Mouse (Mus musculus) kidney, adult 10 weeks (tissue): ENCODE measurements around the gene Gnl2. TPM values are rescaled to one million over a fixed set of nuclear protein-coding genes. Genes with fewer than 3 reads are reported as not detected.

Experiments used
- polyA plus RNA-seq: library from polyadenylated mRNA; stranded (reverse); fragments of 350-450 nt; fragmentation: Illumina TruSeq; extraction: RNeasy Lipid Tissue Mini Kit (QIAGEN cat#74804); gene quantifications from one replicate; pipeline ENCODE4 v1.2.3, GENCODE M21; 2014; ENCODE audit warnings: low read depth, low replicate concordance

The Gnl2 gene
- polyA plus RNA-seq = 44.1 TPM

DNA sequence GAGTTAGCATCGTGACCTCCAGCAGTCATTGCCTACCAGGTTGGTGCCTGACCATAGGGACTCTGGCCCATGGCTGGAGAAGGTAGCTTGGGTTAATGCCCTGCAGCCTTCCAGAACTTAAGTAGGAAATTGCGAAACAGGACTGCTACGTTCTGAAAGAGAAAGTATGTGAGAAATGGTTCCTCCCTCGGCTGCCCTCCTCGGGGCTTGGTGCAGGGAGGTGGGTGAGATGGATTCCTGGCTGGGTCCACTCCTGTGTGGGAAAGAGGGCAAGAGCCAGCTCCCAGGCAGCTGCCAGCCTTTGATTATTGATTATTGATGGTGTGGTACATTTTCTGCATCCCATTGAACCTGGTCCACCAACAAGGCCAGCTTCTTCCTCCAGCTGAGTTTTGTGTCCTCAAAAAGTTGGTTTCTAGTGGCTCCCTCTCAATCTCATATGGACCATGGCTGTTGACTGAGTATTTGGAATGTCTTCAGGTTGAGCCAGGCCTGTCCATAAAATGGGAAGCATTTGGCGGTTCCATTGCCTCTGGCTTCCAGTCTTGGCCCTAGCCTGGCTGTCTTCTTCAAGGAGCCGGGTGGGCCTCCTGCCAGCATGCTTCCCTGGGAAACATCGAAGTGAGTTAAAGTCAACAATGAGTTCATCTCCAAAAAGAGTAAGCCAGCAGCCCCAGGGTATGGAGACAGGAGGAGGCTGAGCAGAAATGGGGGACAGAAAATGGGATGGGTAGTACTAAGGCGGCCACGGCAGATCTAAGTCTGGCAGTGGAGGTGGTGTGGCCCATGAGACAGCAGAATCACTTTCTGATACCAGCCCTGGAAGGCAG, at the start of gene Gnl2:
Gnl2 (plus strand) TSS at position 780 of the 830 bp plus-strand sequence.

DNA sequence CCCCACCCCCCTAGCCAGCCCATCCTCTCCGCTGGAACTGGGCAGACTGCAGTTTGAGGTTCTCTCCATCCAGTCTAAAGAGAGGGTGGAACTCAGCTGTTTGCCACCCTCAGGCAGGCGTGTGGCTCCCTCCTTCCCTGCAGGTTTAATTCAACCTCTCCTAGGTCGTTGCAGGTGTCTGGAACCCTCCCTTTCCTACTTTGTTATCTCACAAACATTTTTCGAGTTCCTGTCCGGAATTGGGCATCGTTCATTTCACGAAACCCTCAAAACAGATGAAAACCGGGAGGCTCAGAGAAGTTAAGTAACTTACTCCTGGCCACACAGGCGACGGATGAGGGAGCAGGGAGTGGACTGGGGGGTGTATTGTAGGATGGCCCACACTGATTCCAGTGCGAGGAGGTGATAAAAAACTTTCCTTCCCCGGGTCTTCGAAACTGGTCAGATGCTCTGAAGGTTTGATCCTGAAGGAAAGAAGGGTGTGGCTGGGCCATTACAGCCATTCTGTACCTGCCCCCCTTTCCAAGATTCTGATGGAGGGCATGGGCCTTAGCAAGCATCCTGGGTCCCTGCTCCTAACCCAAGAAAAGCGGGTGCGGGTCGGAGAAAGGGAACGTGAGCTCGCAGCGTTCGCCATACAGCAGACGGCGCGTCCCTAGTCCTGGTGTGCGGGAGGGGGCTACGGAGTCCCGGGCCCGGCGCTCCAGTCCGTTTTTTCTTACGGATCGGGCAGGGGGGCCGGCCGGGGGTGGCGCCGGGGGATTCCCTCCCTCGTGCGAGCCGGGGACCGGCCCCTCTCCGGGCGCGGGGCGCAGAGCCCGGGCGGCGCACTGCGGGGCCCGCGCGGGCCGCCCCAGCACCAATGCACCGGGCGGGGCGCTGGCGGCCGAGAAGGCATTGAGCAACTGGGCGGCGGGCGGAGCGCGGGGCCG, 30.4 kb upstream of the Gnl2 start, which contains the start of gene Rspo1:
Rspo1 (plus strand) TSS at position 760 of the 932 bp plus-strand sequence.

DNA sequence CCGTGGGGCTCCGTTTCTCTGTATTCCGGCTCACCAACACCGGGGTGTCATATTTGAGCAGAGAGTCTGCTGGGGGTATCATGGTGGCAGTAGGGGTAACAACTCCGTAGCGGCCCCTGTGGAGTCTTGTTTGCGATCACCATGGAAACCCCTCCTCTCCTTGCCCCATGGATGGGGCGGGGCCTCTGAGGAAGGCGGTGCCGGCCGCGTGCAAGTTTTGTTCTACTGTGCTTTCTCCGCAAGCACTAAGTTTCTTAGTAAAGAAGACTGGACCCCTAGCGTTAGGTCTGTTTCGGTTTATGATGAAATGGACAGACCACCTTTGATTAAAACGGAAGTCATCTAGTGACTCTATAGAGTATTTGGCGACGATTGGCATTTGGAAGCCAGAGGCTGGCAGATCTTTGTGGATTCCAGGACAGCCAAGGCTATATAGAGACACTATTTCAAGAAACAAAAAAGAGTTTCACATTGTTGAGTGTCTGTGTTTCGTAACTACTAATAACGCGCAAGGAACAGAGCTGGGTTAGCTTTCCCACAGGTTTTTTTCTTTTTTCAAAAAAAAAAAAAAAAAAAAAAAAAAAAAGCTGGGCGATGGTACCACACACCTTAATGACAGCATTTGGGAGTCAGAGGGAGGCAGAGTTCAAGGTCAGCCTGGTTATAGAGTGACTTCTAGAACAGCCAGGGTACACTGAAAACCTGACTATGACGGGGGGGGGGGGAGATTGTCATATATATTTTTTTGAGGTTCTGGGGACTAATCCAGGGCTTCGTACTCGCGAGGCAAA, 49.3 kb downstream of the Gnl2 start, which contains the start of gene Dnali1:
Dnali1 (minus strand) TSS at position 187 of the 791 bp plus-strand sequence.

DNA sequence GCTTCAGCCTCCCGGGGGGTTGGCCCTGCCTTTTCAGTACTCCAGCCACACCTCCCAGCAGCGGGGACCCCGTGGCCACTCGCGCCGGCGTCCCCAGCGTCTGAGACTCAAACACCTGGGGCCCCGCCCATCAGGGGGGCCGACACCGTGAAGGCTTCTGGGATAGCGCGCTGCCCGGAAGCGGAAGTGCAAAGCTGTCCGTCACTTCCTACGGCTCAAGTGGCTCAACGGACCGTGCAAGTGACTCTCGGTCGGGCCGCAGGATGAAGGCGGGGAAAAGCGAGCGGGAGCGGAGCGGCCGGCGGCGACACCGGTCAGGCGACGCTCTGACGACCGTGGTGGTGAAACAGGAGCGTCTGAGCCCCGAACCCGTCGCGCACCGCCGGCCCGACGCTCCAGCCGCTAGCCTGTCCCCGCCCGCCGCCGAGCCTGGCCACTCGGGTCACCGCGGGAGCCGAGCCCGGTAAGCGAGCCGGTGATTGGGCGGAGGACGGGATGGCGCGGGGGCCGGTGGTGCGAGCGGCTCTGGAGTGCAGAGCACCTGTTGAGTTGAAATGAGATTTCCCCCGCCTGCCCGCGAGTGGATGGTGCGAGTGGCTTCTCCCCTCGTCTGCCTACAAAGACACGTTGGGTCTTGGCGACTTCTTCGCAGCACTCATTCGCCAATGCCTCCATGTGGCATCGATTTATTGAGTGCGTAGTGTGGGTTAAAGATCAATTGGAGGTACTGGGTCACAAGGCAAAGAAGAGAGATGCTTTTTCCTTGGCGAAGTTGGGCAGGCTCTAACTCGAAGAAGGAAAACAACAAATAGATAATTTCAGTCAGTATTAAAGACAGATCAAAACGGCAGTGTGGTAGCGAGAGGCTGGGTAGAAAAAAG, 50.3 kb downstream of the Gnl2 start, which contains the start of gene Snip1:
Snip1 (plus strand) TSS at position 183 of the 881 bp plus-strand sequence.

GRCm38 (mm10) chr4:125084403-125085345, 68.3 kb downstream of the Gnl2 start, which contains the start of gene Meaf6:
Meaf6 (plus strand) TSS chr4:125085134.

Other genes starting within 250 kb of the Gnl2 start
- 12.0 TPM for gene Mtf1, start 214.5 kb upstream of the Gnl2 start, polyA plus RNA-seq
- gene Yrdc, start 165.9 kb upstream of the Gnl2 start, polyA plus RNA-seq = 19.3 TPM
- gene 1110065P20Rik, start 165.4 kb upstream of the Gnl2 start, polyA plus RNA-seq = 1.7 TPM
- gene Maneal, start 154.4 kb upstream of the Gnl2 start, polyA plus RNA-seq = not detected
- not detected for gene Epha10, start 135.7 kb upstream of the Gnl2 start, polyA plus RNA-seq
- gene 9930104L06Rik, start 79.5 kb upstream of the Gnl2 start, polyA plus RNA-seq = 5.0 TPM
- 1.3 TPM for gene Cdca8, start 77.3 kb upstream of the Gnl2 start, polyA plus RNA-seq
- 0.57 TPM for gene Rspo1, start 30.2 kb upstream of the Gnl2 start, polyA plus RNA-seq
- gene Dnali1, start 49.1 kb downstream of the Gnl2 start, polyA plus RNA-seq = 0.20 TPM
- 12.6 TPM for gene Snip1, start 50.1 kb downstream of the Gnl2 start, polyA plus RNA-seq
- gene Meaf6, start 68.5 kb downstream of the Gnl2 start, polyA plus RNA-seq = 14.2 TPM
- gene Zc3h12a, start 111.3 kb downstream of the Gnl2 start, polyA plus RNA-seq = not detected